Mouse (Mus musculus) CH12.LX (cell line): ENCODE results near the gene Ugt1a8.

ENCODE experiments used
- CTCF ChIP-seq, 2 experiments: IDR thresholded peaks in 1 of 2; conservative IDR thresholded peaks in 1 of 2; 2 replicates each; pipeline ENCODE4 v1.5.1; 2011 to 2012; ENCODE audit warnings: low read depth in 2 of 2, low read length in 2 of 2, improper control_type of control experiment in 1 of 2, inconsistent platforms in 1 of 2, mild to moderate bottlenecking in 1 of 2, moderate library complexity in 1 of 2
- EP300 ChIP-seq: IDR thresholded peaks from 2 replicates; pipeline ENCODE4 v1.6.1; 2011; ENCODE audit warnings: low read length, improper control_type of control experiment
- GABPA ChIP-seq: IDR thresholded peaks from 2 replicates; pipeline ENCODE4 v1.6.1; 2012; ENCODE audit warnings: low read depth, low read length, improper control_type of control experiment, inconsistent platforms; ENCODE audit not compliant: insufficient replicate concordance
- HCFC1 ChIP-seq: IDR thresholded peaks from 2 replicates; pipeline ENCODE4 v1.6.1; 2012; ENCODE audit warnings: low read depth, mild to moderate bottlenecking, inconsistent platforms, low read length, improper control_type of control experiment
- IRF4 ChIP-seq: IDR thresholded peaks from 2 replicates; pipeline ENCODE4 v1.6.1; 2014; ENCODE audit warnings: low read depth, mild to moderate bottlenecking, inconsistent platforms, low read length, improper control_type of control experiment
- JUN ChIP-seq: IDR thresholded peaks from 2 replicates; pipeline ENCODE4 v1.6.1; 2011; ENCODE audit warnings: low read depth, mild to moderate bottlenecking, low read length, improper control_type of control experiment, moderate library complexity; ENCODE audit not compliant: insufficient read depth
- JUND ChIP-seq: conservative IDR thresholded peaks from 2 replicates; pipeline ENCODE4 v1.6.1; 2011; ENCODE audit warnings: low read depth, low read length, improper control_type of control experiment
- MAFK ChIP-seq: IDR thresholded peaks from 2 replicates; pipeline ENCODE4 v1.6.1; 2011; ENCODE audit warnings: low read length, improper control_type of control experiment; ENCODE audit not compliant: insufficient replicate concordance
- MEF2A ChIP-seq: IDR thresholded peaks from 2 replicates; pipeline ENCODE4 v1.6.1; 2014; ENCODE audit warnings: low read depth, mild to moderate bottlenecking, inconsistent platforms, low read length, improper control_type of control experiment, borderline replicate concordance
- MYC ChIP-seq: IDR thresholded peaks from 2 replicates; pipeline ENCODE4 v1.6.1; 2011; ENCODE audit warnings: low read depth, mild to moderate bottlenecking, improper control_type of control experiment, low read length
- NRF1 ChIP-seq: IDR thresholded peaks from 2 replicates; pipeline ENCODE4 v1.6.1; 2014; ENCODE audit warnings: low read depth, mild to moderate bottlenecking, inconsistent platforms, low read length, improper control_type of control experiment, moderate library complexity
- POLR2A ChIP-seq: IDR thresholded peaks from 2 replicates; pipeline ENCODE4 v1.6.1; 2011; ENCODE audit warnings: low read depth, mild to moderate bottlenecking, improper control_type of control experiment, low read length
- TBP ChIP-seq: conservative IDR thresholded peaks from 2 replicates; pipeline ENCODE4 v1.6.1; 2011; ENCODE audit warnings: low read depth, low read length, improper control_type of control experiment
- TCF12 ChIP-seq: IDR thresholded peaks from 2 replicates; pipeline ENCODE4 v1.6.1; 2014; ENCODE audit warnings: low read depth, mild to moderate bottlenecking, inconsistent platforms, low read length, improper control_type of control experiment

- TF ChIP-seq TCF12, result no peak
- TF ChIP-seq MYC, result no peak
- TF ChIP-seq GABPA, result no peak
- TF ChIP-seq EP300, result no peak
- no peak for TF ChIP-seq CTCF (conservative IDR thresholded peaks at IDR 0.05 in 1 of 2, IDR thresholded peaks at IDR 0.05 in 1 of 2; ENCODE audit: low read depth in 2 of 2, low read length in 2 of 2)
- no peak for TF ChIP-seq MAFK
- no peak for TF ChIP-seq NRF1
- no peak for TF ChIP-seq JUN
- TF ChIP-seq MEF2A, result no peak
- TF ChIP-seq HCFC1, result no peak
- TF ChIP-seq POLR2A, result no peak
- no peak for TF ChIP-seq JUND
- TF ChIP-seq TBP, result no peak
- no peak for TF ChIP-seq IRF4
These were observed 176.7 kb downstream of the Ugt1a8 start for GRCm38 (mm10) chr1:88264237-88264868.
